Mouse (Mus musculus) megakaryocyte progenitor cell, adult 5-6 weeks (primary cell): Measurements from ENCODE around the gene Cenpp. TPM values are rescaled to one million over a fixed set of nuclear protein-coding genes. Genes with fewer than 3 reads are reported as not detected.

ENCODE experiments used
- ATAC-seq: replicated peaks from 2 replicates; pipeline ENCODE4 v1.8.0; 2016; ENCODE audit warnings: mild to moderate bottlenecking, moderate TSS enrichment, inconsistent platforms; ENCODE audit not compliant: poor library complexity
- total RNA-seq, 2 experiments: library from RNA; stranded (forward) in 1 of 2; stranded (reverse) in 1 of 2; fragments of 157-497, 149-512 nt in 1 of 2; fragments of 200-1000 nt in 1 of 2; gene quantifications; 2 replicates each; pipeline versions ENCODE4 v1.2.3 to v1.2.4; 2015 to 2017

The Cenpp gene
- total RNA-seq, 2 experiments from 2014 or later: 38.1 to 47.6 TPM

DNA sequence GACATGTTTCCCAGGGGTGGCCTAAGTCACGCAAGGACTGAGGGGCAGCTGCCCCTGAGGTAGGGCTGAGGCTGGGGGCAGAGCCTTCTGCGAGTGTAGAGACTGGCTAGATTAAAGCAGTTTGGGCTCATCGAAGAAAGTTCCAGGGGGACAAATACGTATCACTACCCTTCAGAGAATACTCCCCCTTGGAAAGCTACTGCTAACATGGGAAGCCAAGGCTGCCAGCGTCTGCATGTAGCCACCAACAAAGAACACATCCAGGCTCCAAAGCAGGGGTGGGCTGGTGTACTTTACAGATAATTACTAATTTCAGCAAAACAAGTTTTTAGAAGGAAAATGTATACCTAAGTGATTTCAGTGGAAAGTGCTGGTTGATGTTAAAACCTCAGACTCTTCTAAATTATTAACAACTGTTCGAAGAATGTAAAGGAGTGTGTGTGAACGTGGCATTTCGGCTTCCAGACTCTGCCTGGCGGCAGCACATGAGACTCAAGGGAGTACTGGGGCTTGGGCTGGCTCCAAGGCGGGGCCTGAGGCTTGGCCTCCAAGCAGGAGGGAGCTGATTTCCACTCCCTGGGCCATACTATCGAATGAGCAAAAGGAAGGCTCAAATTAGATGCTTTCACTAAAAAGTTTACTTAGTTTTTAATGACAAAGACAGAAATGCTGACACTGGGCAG, 186.1 kb downstream of the Cenpp start:
- no peak for ATAC-seq

DNA sequence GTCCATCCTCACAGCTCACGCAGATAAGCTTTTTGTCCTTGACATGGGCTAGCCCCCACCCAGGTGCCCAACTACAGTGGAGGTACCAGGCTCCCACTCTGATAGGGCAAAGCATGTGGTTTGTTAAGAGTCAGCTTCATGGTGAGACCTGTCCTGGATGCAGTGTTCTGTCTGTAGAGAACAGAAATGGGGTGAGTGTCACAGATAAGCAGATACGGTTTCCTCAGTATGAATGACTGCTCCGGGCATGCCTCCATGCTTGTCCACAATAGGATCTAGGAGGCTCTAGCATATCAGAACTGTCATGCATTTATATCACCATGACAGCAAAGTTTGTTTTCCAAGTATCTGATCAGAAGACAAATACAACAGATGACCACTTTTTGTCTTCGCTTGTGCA, 186.7 kb downstream of the Cenpp start:
- ATAC-seq: peak; percentile 70

DNA sequence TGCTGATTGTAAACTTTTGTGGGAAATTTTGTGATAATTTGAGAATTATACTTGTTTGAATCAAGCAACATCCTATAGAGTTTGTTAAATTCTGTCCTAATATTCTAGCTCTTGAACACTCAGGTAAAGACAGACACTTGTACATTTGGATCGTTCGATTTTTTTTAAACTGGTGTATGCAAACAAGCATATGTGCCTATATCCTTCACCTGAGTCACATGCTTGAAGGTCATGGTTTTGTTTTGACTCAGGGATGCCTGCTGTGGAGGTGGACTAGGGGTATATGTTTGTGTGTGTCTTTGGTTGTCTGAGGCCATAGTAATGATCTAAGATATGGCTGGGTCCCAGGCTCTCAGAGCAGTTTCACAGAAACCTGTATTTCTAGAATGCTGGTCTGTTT, 189.7 kb downstream of the Cenpp start:
- ATAC-seq: no peak

DNA sequence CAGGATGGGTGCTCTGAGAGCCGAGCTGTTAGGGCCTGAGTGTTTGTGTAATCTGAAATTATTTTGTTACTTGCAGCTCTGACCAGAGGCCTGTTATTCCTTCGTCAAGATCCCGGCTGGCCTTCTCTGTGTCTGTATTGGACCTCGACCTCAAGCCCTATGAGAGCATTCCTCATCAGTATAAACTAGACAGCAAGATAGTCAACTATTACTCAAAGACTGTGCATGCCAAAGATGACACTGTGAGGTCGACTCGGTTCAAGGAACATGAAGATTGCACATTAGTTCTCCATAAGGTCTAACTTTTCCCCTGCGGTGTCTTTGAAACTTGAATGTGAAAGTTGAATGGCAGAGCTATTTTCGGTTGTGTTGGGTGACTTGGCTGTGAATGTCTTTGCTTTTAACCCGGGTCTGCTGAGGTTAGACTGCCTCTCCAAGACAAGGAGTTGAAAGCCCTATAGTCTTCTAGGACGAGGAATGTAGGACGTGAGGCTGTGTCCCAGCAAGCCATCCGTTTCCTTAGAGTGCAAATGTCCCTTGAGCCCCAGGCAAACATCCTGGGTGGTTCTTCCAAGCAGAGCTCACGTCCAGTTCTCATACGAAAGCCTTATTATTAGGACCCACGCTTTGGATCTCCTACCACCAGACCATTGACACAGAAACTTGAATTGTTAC, 191.0 kb downstream of the Cenpp start:
- no peak for ATAC-seq

DNA sequence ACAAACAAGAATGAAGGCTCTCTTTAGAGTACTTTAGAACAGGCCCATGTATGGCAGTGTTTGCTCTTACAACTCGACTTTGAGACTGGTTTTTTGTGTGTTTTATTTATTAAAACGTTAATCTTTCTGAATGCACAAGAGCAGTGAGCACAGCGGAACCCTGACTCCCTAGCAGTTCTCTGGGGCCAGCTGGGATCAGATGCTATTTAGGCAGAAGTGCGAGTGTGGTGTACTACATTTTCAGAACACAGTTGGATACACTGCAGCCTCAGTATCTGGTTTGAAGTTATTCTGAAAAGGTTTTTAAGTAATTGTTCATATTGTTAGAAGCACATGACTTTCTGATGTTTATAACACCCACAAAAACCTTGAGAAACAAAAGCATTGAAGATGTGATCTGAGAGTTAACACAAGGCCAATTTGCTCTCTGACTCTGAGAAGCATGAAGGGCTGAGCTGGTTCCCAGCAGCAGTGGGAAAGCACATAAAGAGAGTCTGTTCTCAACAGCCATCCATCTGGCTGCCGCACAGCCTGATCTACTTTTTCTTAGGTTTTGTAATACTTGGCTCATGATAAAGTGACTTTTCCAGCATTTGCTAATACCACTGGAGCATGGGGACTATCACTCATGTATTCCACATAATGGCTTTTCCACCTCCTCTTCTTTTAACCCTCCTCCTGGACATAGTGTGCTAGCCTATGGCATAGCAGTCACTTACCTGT, 191.7 kb downstream of the Cenpp start:
- no peak for ATAC-seq

DNA sequence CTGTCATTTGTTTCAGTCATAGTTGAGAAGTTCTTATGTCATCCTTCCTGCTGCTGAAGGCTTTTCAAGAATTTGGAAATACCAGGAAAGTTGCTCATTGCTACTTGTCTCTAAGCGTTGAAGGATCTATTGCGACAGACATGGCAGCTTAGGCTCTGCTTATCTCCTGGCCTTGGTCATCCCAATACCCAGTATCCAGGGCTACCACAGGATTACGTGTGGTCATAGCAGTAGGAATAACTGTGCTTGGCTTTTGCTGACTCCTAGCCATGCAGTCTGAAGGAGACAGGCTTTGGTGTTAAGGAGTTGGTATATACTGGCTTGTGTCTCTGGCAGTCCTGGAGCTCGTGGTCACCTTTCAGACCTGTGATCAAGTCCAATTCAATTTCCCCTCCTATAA, 192.3 kb downstream of the Cenpp start:
- 0 out of 2 replicates have a peak, but pooled peaks have one; percentile 31 for ATAC-seq

DNA sequence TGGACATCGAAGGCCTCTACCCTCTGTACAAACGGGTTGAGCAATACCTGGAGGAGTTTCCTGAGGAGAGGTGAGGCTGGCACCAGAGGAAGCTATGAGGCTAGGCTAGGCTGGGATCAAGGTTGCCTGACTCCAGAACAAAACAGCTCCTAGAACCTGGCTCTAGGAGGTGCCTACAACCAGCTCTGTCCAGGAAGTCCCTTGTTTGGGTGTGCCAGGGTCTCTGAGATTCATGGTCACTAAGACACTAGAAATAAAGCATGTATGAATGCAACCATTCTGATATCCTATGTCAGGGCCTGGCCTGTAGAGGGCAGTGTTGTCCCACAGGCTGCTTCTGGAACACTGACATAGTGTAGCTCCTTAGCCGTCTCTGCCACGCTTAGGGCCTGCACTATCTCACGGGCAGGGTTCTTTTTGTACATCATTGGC, 203.3 kb downstream of the Cenpp start:
- ATAC-seq: peak; percentile 98

DNA sequence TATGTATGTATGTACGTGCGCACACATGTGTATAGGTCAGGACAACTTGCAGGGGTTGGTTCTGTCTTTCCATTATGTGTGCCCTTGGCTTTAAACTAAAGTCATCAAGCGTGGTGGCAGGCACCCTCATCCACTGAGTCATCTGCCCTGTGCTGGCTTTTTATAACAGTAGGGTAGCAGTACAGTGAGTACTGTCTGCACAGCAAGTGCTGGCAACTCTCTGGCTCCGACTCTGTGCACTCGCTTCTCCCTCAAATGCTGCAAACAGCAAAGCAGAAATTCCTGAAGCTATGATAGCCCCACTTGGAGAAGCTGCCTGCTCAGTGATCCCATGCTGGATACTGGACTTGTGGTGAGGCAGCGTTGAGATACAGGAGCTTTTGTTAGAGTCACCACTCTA, 208.1 kb downstream of the Cenpp start:
- no peak for ATAC-seq

DNA sequence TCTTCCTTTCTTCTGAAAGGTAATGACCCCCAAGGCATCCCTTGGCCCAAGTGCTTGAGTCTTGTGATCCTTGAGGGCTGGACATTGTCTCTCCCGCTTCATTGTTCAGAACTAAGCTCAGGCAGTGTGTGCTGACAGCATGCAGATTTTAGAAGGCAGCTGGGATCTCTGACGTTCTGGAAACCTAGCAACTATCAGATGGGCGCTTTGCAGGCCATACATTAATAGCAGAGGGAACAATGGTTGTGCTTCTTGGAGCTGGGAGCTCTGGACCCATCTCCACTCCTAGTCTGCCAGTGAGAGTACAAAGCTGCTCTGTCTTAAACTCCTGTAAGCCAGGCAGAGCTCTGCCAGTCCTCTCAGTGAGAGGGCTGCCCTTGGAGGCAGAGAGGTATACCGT, 216.4 kb downstream of the Cenpp start:
- ATAC-seq: no peak

DNA sequence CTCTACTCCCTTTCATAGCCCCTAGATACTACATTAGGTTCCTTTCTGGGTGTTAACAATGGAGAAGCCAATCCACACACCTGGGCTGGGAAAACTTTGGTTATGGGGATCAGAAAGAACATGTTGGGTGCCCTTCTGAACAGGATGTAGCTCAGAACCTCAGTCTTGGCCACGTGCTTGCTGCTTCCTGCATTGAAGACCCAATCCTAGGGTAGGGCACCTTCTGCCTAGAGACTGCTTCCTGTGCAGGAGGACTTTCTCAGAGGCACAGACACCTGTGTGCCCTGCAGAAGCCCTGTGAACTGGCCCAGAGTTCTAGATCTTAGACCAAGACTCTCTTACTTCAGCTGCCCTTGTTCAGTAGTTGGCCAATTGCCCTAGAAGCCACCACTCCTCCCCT, 216.8 kb downstream of the Cenpp start:
- no peak for ATAC-seq

DNA sequence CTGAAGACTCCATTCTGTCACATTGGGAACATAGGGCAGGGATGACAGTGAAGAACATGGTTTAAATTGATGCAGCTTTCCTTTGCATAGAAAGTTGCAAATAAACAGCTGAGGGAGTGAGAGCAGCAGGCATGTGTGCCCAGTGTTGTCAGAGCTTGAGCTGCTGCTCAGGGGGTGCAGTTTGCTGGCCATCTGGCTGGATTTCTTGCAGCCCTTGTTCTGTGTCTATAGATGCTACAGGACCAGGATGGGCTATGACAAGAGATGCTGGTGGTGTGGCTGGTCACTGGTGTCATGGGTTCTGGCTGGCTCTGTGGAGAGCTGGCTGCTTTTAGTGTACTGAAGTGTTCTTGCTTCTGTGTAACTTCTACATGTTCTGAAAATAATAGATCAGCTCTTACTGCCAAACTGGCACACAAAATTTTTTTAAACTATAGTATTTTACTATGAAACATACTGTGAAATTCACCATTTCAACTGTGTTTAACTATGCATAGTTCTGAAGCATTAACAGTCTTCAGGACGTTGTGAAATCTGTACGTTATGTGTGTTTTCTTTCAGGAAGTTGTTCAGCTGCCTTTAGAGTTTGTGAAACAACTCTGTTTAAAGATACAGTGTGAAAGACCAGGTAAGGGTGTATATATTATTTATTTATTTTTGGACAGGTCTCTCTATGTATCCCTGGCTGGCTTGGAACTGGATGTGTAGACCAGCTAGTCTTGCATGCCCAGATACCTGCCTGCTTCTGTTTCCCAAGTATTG, 219.1 kb downstream of the Cenpp start:
- ATAC-seq: 0 out of 2 replicates have a peak, but pooled peaks have one; percentile 31

DNA sequence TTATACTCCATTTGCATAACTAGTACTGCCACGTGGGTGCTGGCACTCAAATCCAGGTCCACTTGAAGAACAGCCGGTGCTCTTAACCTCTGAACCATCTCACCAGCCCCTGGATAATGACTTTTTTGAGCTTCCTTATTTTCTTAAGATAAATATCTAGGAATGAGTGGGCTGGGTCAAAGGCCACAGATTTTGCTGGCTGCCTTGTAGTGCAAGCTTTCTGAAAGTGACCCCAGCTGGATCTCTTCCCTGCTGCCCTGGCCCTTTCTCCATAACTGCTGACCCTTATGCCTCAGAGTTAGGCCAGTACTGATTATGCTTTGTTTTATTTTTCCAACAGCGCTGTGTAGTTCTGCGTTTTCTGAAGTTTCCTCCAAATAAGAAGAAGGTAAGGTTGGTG, 222.1 kb downstream of the Cenpp start:
- no peak for ATAC-seq

DNA sequence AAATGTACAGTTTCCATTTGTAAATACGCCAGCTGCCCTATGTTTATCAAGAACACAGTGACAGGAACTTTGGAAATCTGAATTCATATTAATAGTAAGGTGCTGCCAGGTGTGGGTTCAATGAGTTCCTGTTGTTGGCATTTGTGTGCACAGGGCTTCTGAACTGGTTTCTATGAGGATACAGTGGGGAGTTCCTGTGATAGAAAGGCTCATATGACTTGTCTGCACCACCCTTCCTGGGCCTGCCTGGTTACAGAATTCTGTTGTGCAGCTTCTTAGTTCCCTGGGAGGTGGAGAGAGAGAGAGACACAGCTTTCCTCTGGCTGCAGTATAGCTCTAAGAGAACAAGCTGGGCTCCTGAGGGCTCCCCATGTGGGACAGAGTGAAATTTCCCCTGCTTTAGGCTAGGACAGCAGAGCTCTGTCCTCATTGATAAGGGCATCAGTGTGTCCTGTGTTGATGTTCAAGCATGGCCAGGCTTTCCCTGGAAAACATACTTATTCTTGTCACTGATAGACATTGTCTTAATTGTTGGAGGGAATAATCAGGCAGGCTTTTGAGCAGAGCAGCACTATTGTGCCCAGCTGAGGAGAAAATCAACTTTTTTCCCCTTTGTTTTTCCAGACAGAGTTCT, 224.4 kb downstream of the Cenpp start:
- ATAC-seq: no peak

DNA sequence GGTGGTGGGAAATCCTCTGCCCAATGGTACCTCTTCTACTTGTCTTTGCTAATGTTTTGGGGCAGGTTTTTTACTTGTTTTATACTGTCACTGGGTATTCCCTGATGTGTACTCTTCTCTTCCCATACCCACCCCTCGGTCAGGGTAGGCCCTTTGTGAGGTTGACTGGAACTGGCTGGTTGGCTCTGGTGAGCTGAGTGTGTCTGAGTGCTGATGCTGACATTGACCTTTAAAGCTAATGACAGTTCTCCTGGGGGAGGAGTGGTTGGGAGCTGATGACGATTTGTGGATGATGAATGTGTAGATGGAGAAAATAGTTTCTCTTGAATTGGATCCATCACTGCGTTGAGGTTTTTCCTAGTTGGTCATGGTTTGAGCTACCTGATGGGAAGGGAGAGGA, 225.8 kb downstream of the Cenpp start:
- no peak for ATAC-seq

DNA sequence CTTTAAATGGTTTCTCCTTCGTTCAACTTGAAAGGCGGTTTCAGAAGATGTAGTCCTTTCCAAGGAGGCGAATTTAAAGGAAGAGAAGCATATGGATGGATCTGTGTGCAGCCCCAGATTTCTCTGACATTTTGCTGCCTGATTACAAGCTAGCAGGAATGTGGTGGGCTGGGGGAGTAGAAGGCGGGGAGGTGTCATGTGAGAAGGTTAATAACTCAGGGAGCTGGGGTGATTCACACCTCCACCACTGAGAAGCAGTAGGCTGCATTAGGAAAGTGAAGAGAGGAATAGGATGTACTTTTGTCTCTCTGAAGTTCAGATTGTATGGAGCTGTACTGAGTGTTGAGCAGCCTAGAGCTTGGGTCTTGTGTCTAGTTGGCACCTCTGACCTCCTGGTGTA, 230.6 kb downstream of the Cenpp start:
- no peak for ATAC-seq

DNA sequence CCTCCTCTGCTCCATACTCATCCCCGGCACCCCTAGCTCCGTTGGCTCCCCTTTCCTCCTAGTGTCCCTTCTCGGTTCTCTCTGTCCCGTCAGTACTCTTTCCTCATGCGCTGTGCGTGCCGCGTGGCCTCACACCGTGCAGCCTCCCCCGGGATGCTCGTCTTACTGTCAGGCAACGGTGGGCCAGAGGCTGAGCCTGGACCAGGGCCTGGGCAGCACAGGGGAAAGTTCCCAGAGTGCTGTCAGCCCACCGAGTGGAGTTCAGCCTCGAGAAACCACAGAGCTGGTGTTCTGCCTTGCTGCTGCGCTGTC, 231.0 kb downstream of the Cenpp start:
- ATAC-seq: peak; percentile 38

DNA sequence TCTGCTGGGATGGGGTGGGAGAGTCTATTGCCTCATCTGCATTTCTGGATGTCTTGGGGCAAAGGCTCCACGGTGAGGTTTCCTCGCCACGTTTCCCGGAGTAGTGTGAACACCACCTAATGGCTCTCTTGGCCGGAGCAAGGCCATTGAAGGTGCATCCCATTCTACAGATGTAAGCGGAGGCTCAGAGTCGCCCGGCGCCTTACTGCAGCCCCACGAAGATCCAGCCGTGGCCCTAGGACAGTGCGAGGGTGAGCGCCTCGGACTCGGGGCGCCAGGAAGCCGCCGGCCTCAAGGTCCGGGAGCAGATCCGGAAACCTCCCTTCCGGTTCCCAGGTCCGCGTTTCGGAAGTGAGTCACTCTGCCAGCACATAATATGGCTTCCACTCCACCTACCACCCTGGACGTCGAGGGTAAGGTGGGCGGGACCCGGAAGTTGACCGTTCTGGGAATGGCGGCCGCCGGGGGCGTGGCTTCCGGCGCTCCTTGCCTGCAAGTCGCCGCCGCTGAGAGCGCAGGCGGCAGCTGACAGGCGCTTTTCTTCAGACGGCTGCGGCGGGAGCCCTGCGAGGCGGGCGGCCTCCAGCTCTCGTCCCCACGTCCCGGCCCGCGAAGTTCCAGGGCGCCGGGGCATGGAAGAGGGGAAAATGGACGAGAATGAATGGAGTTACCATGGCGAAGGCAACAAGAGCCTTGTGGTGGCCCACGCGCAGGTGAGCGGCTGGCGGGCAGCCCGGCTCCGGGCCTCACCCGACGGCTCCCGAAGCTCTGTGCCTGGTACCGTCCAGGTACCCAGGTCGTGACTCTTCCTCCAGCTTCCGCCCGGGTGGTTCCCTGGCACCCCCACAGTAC, 231.6 kb downstream of the Cenpp start, which contains the start of gene Ippk:
Gene Ippk (plus strand): TSS at position 496 of the 852 bp plus-strand sequence.
- peak; percentile 97 for ATAC-seq
